Mouse (Mus musculus): ENCODE measurements at regions not wholly inside any gene's neighbourhood (a gene's known extent, or its start where the extent isn't known, plus 50 kb on each side); places are given as distances from the start of the nearest gene placed in this dataset.

DNA sequence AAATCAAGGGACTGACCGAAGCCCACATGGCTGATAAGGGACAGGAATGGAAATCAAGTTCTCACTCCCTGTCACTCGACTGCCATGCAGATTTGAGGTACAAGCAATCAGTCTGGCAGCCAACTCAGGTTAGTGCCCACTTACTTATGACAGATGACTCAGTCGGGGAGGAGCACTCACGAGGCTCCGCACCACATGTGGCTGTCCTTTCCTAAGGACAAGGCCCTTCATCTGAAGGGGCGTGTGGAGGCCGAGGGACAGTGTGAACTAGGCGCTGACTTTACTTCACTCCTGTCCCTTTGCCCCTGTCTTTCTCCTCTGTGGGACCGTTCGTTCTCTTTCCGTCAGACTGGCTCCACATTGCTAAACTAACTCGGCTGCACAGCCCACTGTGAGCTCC, 139.7 kb upstream of the Azi2 start:
- TF ChIP-seq POLR2A (IDR thresholded peaks at IDR 0.05; ENCODE audit: insufficient read depth, low read length) (no peak), CTCF (IDR thresholded peaks at IDR 0.05; ENCODE audit: low read depth, low read length) (no peak), EP300 (IDR thresholded peaks at IDR 0.05; ENCODE audit: insufficient read depth, low read depth, low read length) (no peak)

Measured in ES-Bruce4 (cell line).